Mouse (Mus musculus): ENCODE results near the gene Ces4a.
"Not testable (repeated sequence)": the region's sequence is repeated elsewhere in the genome, so short reads cannot be mapped to it uniquely, and the experiment has no call there.

Ces4a gene

GRCm38 (mm10) chr8:105131509-105131908 lies at the start of gene Ces4a:
Ces4a (plus strand) TSS chr8:105131800.
- DNase-seq (ENCODE audit: low spot score in 2 of 2): no peak

- DNase-seq (ENCODE audit: low spot score in 2 of 2): no peak
These were observed 48.0 kb upstream of the Ces4a start, which contains the start of gene Ces3b for GRCm38 (mm10) chr8:105083449-105084050. Ces3b (plus strand) TSS chr8:105083753.

GRCm38 (mm10) chr8:105088166-105088565 lies 43.4 kb upstream of the Ces4a start:
- DNase-seq (ENCODE audit: low spot score in 2 of 2): not testable (repeated sequence)

GRCm38 (mm10) chr8:105088581-105088980 lies 43.0 kb upstream of the Ces4a start:
- no peak for DNase-seq (ENCODE audit: low spot score in 2 of 2)

- no peak for DNase-seq (ENCODE audit: low spot score in 2 of 2)
These were observed 37.6 kb upstream of the Ces4a start for GRCm38 (mm10) chr8:105093992-105094391.

GRCm38 (mm10) chr8:105102101-105102785 lies 29.4 kb upstream of the Ces4a start:
- DNase-seq (ENCODE audit: low spot score in 2 of 2): not testable (repeated sequence)

GRCm38 (mm10) chr8:105103701-105104100 lies 27.9 kb upstream of the Ces4a start:
- DNase-seq (ENCODE audit: low spot score in 2 of 2): not testable (repeated sequence)

GRCm38 (mm10) chr8:105104220-105104619 lies 27.4 kb upstream of the Ces4a start:
- no peak for DNase-seq (ENCODE audit: low spot score in 2 of 2)

- DNase-seq (ENCODE audit: low spot score in 2 of 2): no peak
These were observed 1.7 kb upstream of the Ces4a start for GRCm38 (mm10) chr8:105129864-105130263.

- peak; percentile 48 to 60 for DNase-seq (ENCODE audit: low spot score in 2 of 2)
These were observed 6.8 kb downstream of the Ces4a start for GRCm38 (mm10) chr8:105138423-105138822.

- no peak for DNase-seq (ENCODE audit: low spot score in 2 of 2)
These were observed 10.8 kb downstream of the Ces4a start for GRCm38 (mm10) chr8:105142395-105142794.

GRCm38 (mm10) chr8:105151654-105152053 lies 20.1 kb downstream of the Ces4a start:
- no peak for DNase-seq (ENCODE audit: low spot score in 2 of 2)

- DNase-seq (ENCODE audit: low spot score in 2 of 2): peak; percentile 62 to 70
These were observed 21.2 kb downstream of the Ces4a start for GRCm38 (mm10) chr8:105152623-105153398.

- DNase-seq (ENCODE audit: low spot score in 2 of 2): no peak
These were observed 22.7 kb downstream of the Ces4a start for GRCm38 (mm10) chr8:105154316-105154715.

- DNase-seq (ENCODE audit: low spot score in 2 of 2): no peak
These were observed 23.6 kb downstream of the Ces4a start for GRCm38 (mm10) chr8:105155091-105155745.

GRCm38 (mm10) chr8:105157555-105157954 lies 26.0 kb downstream of the Ces4a start:
- DNase-seq (ENCODE audit: low spot score in 2 of 2): no peak

- no peak for DNase-seq (ENCODE audit: low spot score in 2 of 2)
These were observed 26.5 kb downstream of the Ces4a start for GRCm38 (mm10) chr8:105158084-105158483.

- no peak for DNase-seq (ENCODE audit: low spot score in 2 of 2)
These were observed 29.6 kb downstream of the Ces4a start for GRCm38 (mm10) chr8:105161121-105161652.

- no peak for DNase-seq (ENCODE audit: low spot score in 2 of 2)
These were observed 32.8 kb downstream of the Ces4a start for GRCm38 (mm10) chr8:105164272-105164902.

GRCm38 (mm10) chr8:105165191-105165590 lies 33.6 kb downstream of the Ces4a start:
- DNase-seq (ENCODE audit: low spot score in 2 of 2): no peak

GRCm38 (mm10) chr8:105167116-105167515 lies 35.5 kb downstream of the Ces4a start:
- DNase-seq (ENCODE audit: low spot score in 2 of 2): no peak

Measured in right cerebral cortex, adult 2 months (tissue).